Mouse (Mus musculus) cerebellum, adult 11 months (tissue): ENCODE measurements around the gene Azi2.

ENCODE experiments used
- DNase-seq: peaks from one replicate; pipeline ENCODE4 v3.0.0; 2022

Azi2 gene

GRCm38 (mm10) chr9:118040218-118041021, at the start of gene Azi2:
Gene Azi2 (plus strand): TSS chr9:118040499.
- peak; percentile 98 for DNase-seq

- no peak for DNase-seq
These were observed 43.7 kb upstream of the Azi2 start for GRCm38 (mm10) chr9:117996631-117997030.

DNA sequence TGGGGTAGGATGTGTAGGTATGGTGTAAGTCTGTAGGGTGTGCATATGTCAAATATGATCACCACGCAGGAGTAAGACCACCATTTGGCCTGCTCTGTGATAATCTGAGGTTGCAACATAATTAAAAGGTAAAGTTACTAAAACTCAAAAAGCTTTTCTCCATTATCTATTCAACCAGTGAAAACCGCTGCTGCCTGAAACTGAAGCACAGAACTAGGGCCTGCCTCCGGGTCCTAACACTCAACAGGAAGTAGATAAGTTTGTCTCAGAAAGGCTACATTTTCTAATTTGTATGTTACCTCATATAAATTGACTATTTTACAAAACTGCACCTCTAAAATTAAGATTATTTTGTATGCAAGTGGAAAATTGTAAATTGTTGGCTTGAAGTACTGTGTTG, 38.8 kb upstream of the Azi2 start:
- no peak for DNase-seq

GRCm38 (mm10) chr9:118003218-118003886, 36.9 kb upstream of the Azi2 start:
- no peak for DNase-seq

GRCm38 (mm10) chr9:118003937-118004336, 36.4 kb upstream of the Azi2 start:
- no peak for DNase-seq

DNA sequence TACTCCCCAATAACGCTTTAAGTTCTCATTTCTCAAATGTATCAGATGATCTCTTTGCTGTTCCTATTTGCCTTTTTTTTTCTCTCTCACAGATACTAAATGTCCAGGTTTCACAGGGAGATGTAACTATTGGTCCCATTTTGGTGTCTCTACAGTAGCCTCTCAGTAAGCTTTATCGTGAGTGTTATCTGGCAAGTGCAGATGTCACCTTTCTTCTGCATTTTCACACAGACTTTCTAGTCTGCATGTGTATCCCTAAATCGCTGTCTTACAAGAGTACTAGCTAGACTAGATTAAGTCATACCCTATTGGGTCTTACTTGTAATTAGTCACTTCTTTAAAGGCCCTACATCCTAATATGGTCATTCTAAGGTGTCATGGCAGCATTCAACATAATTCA, 27.4 kb upstream of the Azi2 start:
- DNase-seq, result no peak

DNA sequence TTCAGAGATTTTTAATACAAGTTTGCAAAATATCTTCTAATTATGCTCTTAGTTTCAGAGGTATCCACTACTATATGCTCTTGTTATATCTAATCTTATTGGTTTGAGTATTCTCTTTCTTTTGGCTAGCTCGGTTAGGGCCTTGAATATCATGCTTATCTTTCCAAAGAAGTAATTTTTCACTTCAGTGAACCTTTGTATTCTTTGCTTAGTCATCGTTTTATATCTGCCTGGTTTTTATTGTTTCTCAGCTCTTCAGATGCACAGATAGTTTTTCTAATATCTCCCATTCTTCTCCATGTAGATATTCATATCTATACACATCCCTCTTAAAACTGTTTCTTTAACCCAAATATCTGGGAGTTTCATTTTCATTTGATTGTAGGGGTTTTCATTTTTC, 15.3 kb upstream of the Azi2 start:
- DNase-seq, result no peak

DNA sequence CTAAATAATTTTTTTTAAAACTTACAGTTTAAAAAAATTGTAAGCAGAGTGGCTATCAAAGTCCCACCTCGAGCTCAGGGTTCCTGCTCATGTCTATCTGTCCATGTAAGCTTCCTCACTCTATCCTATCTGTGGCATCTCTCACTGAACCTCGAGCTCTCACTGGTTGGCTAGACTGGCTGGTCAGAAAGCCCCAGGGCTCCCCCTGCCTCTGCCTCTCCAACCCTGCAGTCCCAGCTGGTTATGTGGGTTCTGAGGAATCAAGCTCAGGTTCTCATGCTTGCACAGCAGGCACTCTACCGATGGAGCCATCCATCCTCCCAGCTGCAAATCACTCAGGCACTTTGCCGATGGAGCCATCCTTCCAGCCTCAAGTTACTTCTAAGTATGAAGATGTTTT, 10.8 kb upstream of the Azi2 start:
- no peak for DNase-seq

DNA sequence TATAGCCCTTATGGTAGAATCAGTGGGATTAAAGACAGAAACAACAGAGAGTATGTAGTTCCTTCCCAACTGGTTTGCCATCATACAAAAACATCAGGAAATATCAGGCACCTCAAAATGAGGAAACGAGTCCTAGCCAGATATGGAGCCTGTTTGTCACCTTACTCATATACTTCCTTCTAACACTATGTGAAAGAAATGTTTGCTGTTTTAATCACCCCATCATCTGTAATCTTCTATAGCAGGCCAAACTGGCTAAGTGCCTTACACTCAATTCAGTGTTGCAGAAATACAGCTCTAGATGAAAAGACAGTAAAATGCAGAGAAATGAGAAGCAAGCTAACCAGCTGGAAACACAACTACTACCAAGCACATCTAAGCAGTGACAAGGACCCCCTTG, 10.0 kb upstream of the Azi2 start:
- no peak for DNase-seq

DNA sequence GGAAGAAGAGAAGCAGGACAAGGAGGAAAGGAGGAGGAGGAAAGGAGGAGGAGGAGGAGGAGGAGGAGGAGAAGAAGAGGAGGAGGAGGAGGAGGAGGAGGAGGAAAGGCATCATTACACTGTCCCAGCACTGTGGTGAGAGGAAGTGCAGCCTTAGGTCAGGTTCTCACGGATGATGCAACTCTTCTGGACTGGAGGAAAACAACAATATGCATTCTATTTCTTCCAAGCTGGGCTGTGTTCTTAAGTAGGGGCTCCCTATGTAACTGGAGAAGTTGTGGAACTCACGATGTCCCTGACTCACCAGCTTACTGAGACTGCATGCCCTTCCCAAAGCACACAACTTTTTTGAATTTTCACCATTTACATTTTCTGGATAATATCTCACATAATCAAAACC, 8.6 kb upstream of the Azi2 start:
- no peak for DNase-seq

DNA sequence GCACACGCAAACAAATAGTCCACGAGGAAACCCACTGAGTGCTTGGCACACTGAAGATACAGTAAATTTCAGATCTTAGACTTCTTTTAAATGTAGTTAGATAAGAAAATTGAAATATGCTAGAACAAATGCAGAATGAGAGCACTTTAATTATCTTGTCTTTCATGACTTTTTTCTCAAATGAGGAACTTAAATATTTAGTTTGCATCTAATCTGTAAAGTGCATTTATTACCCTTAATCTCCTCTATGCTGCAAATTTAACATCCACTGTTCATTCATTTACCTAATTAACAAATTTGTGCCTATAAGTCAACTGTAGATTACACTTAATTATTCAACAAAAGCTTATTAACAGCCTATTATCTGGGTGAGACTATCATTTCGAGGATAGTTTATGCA, 5.3 kb upstream of the Azi2 start:
- DNase-seq, result no peak

DNA sequence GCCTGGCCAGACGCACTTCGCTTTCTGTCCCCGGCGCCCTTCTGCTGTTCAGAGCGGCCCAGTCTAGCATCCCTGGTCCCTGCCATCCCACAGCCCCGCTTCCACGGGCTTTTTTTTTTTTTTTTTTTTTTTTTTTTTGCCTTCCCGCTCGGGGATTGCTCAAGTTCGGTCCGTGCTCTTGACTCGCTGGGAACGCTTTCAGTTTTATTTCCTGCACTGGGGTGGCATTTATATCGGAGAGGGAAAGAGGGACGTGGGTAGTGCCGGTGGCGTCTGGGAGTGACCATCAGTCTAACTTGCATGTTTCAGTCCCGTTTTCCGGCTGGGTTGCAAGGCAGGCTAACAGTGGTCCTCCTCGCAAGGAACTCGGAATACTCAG, 712 bp downstream of the Azi2 start:
- DNase-seq, result no peak

- DNase-seq, result no peak
These were observed 1.3 kb downstream of the Azi2 start for GRCm38 (mm10) chr9:118041646-118042045.

DNA sequence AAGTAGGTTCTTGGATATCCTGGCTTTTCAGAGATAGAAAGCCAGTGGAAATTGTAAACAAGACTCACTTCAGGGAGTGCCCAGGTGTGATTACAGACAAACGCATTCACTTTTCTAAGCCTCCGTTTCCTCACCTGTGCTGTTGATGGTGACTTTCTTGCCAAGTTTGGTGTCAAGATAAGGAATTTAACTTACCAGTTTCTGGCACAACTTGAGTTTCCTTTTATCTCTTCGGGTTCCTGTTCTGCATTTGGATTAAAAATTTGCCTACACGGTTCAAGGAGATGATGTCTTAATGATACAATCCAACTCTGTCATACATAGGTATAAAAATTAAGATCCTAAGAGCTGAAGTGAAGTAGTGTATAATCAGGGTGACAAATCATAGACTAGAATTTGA, 2.4 kb downstream of the Azi2 start:
- no peak for DNase-seq

GRCm38 (mm10) chr9:118043581-118043980, 3.3 kb downstream of the Azi2 start:
- DNase-seq, result no peak

DNA sequence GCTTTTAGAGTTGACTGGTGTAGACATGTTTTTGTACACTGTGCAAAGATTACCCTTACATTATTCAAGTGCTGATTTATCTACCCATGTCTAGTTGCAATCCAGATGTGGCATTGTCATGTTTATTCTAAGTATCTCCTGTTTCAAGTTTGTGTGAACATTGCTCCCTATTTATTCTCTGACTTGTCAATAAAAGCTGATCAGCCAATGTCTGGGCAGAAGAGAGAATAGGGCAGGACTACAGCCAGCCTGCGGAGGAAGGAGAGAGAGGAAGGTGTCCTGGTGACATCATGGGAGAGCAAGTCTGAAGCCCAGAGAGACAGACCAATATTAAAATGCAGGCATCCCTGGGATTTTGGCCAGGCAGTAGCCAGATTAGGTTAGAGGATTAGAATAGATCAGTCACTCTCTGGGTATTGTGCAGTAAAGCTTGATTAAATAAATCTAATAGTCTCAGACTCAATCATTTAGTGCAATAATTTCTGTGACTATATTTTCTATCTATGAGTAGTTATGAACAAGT, 4.8 kb downstream of the Azi2 start:
- DNase-seq, result no peak

DNA sequence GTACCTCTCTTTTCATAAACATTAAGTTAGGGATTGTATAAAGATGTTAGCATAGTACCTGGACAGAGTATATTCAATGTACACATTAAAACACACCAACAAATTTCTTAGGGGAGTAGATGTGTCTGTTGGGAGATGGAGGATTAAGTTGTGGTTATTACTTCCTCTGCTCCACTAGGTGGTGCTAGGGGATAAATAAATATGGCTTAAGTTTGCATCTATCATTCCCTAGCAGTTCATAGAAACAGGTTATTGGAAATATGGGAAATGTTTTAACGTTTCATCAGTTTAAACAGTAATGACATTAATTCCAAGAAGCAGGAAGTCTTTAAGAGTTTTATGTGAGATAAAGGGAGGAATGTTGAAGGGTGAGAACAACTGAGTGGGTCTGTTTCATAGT, 13.0 kb downstream of the Azi2 start:
- no peak for DNase-seq

DNA sequence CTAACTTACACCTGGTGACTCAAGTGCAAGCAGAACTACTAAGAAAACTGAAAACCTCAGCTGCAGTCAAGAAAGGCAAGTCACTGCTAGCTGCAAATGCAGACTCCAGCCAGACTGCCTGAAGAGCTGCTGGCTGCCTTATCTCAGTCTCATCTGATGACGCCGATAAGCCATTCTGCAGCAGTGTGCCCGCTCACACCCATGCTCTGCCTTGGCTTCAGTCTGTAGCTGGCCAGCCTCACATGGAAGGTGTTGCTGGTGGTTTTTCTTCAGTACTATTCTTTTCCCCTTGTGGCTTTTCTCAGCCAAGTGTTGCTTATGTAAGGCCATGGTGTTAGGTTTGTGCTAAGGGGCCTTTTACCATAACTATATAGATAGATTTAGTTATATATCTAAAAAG, 18.8 kb downstream of the Azi2 start:
- DNase-seq, result no peak

- DNase-seq, result peak; percentile 80
These were observed 30.1 kb downstream of the Azi2 start for GRCm38 (mm10) chr9:118070442-118070841.

GRCm38 (mm10) chr9:118071337-118071736, 31.0 kb downstream of the Azi2 start:
- no peak for DNase-seq

DNA sequence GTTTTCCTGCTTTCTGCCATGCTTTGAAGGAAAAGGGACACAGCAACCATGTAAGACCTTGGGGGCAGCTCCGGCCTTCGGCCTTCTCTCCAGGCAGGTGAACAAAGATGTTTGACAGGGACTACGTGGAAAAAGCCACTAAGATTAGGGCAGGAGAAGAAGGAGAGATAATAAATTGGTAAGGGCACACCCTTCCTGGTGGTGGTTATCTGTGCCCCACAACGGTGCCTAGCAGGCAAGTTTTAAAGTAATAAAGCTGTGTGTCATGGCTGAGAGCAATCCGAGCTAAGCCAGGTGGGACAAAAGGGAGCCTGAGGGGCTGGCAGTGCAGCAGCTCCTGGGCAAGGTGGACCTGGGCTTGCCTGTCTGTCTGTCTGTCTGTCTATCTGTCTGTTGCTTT, 31.8 kb downstream of the Azi2 start:
- no peak for DNase-seq

DNA sequence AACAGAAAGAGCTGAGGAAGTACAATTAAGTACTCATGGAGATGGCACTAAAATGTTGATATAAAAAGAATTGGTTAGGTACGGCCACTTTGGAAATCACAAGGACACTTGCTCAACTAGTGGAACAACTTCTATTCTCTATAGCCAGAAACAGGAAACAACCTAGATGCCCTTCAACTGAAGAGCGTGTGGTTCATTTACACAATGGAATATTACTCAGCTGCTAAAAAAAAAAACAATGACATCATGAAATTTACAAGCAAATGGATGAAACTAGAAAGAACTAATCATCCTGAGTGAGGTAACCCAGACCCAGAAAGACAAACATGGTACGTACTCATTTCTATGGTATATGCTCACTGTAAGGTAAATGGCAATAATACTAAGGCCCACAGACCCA, 33.1 kb downstream of the Azi2 start:
- DNase-seq, result no peak

DNA sequence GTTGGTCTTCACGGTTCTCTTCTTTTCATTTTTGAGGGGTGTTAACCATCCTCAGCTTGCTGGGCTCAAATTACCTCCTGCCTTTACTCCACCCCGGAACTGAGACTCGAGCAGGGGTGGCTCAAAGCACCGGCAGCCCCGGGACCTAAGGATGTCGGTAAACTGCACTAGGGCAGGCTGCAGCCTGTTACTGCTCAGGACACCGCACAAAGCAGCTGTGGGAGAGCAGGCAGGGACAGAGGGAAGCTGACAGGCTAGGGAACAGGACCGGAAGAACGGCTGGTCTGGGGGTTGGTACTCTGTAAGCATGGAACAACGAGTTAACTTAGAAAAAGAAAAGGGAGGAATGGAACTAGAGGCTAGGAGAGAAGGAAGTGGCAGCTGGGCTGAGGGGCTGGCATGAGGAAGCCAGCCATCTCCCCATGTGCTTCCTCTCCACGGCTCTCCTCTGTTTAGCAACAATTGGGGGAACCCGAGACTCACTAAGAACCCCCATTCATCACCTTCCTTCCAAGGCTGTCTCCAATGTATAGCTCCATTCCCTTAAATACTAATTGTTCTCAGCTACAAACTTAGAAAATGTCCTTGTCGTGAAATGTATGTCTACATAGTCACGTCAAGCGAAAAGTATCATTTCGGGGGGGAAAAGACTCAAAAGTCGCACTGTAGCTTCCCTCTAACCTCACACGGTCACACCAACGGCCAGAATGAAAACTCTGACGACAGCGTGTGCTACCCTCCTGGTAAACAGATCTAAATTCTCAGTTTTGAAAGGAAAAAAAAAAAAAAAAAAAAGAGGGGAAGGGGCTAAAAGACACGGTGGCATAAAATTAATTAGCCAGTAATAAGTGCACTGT, 42.5 kb downstream of the Azi2 start:
- no peak for DNase-seq

DNA sequence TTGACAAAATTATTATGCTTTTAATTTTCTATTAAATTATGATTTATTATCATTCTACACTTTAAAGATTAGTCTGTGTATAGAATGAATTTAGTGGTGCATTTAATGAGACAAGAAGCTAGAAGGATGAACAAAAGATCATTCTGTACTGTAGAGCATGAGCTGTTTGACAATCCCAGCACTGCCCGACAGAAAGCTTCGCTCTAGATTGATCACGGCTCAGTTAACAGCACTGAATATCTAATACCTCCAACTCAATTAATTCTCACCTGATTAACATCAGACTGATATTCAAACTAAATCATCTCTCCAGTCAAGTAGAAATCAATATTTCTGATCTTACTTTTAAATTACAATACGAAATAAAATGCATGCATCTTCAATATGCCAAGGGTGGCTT, 43.5 kb downstream of the Azi2 start:
- no peak for DNase-seq
